In genomic region chr17:52162559-52163397, GRCm38 (mm10) we compare ENCODE assay signal across 13 mouse cellular contexts.
DNase-seq lines count a peak whose midpoint lies in the region; ATAC-seq and TF ChIP-seq lines count a peak whose summit lies in the region.
"Had no signal": no experiment of that assay in that cellular context is flagged by ENCODE, and none has a peak within 500 bp of the region (broad histone marks: within the 10 kb centered on the region; RNA-seq: fewer than 3 reads in every experiment).

No protein-coding gene starts in this region.

- TF ChIP-seq CTCF in bone marrow, adult 2 months (IDR thresholded peaks at IDR 0.05; ENCODE audit: control insufficient read depth, insufficient read depth, low read length) = no peak

- peaks cover 3% of the 10 kb centered on the region for H3K4me1 ChIP-seq in bone marrow, adult 2 months (ENCODE audit: control insufficient read depth, insufficient read depth, low read length)
- H3K4me1 ChIP-seq: limb, embryonic 10.5 days; lung, embryonic 15.5 days had no signal

- DNase-seq in natural killer cell, adult 2 months (ENCODE audit: low spot score in 2 of 2) = peak; percentile 90 to 93
- DNase-seq in thymus, postnatal 10 days (ENCODE audit: low spot score in 2 of 2) = peak; percentile 53 to 58
- DNase-seq in left cerebral cortex, postnatal 4 days = no peak
- DNase-seq in layer of hippocampus, postnatal 14 days (ENCODE audit: low spot score in 2 of 2) = no peak
- no peak for DNase-seq in Muller cell, postnatal 12 days (ENCODE audit: inconsistent ontology term)
- DNase-seq: cerebellum, postnatal 25 days; heart, postnatal 4 days; kidney, adult 11 months had no signal

- TF ChIP-seq POLR2A in bone marrow, adult 2 months (IDR thresholded peaks at IDR 0.05; ENCODE audit: borderline replicate concordance, control insufficient read depth, low read depth, low read length) = no peak

- H3K4me3 ChIP-seq in bone marrow, adult 2 months (replicated peaks; ENCODE audit: control insufficient read depth, low read depth, low read length) = no peak overlapping the region
- H3K4me3 ChIP-seq: layer of hippocampus, adult 2 months; limb, embryonic 10.5 days; lung, embryonic 15.5 days had no signal

- peak; percentile 86 for ATAC-seq in CD4-positive, CD25-positive, alpha-beta regulatory T cell, adult 4 months

- peak overlapping the region; percentile 58; the same call in 1 of the 2 replicates for H3K27ac ChIP-seq in bone marrow, adult 2 months (ENCODE audit: control insufficient read depth, insufficient read depth, low read depth, low read length, poor library complexity)
- H3K27ac ChIP-seq: layer of hippocampus, adult 2 months; limb, embryonic 10.5 days; lung, embryonic 15.5 days had no signal

- WGBS in bone marrow, adult 2 months = 20% methylated on average over 10 of the region's 10 CpGs

- intact Hi-C loops in left cerebral cortex, postnatal 4 days (cut with DNase I) = no loop called here

Comparison
In these comparisons a context has a peak if more than half of its experiments do, and no peak if none do; other contexts are left out.
1. DNase-seq: peak in natural killer cell, adult 2 months (2 of 2) and thymus, postnatal 10 days (2 of 2); none in left cerebral cortex, postnatal 4 days (single experiment), layer of hippocampus, postnatal 14 days (0 of 2) and Muller cell, postnatal 12 days (single experiment).